Mouse (Mus musculus) left cerebral cortex, adult 18-20 months (tissue): ENCODE measurements around the gene Ccdc103. TPM values are rescaled to one million over a fixed set of nuclear protein-coding genes. Genes with fewer than 3 reads are reported as not detected.

Source experiments
- total RNA-seq, 2 experiments: library from RNA; stranded (reverse); gene quantifications; 2 replicates each; pipeline ENCODE4 v1.2.3; 2021

Gene Ccdc103
- total RNA-seq, 2 experiments from 2014 or later = 1.4 TPM

Other genes starting within 250 kb of the Ccdc103 start
- not detected for gene Meioc, start 217.5 kb upstream of the Ccdc103 start, total RNA-seq
- gene Ccdc43, start 183.4 kb upstream of the Ccdc103 start, total RNA-seq = 10 to 100 TPM; 26.1 to 29.0 TPM
- 100 to 1,000 TPM; 125 to 129 TPM for gene Adam11, start 119.8 kb upstream of the Ccdc103 start, total RNA-seq
- 1 to 10 TPM; 3.2 to 4.8 TPM for gene Gjc1, start 61.5 kb upstream of the Ccdc103 start, total RNA-seq
- 1 to 10 TPM; 2.0 to 7.4 TPM for gene Higd1b, start 45.4 kb upstream of the Ccdc103 start, total RNA-seq
- gene Eftud2, start 219 bp upstream of the Ccdc103 start, total RNA-seq = 100 to 1,000 TPM; 118 to 122 TPM
- gene Fam187a, start 4.0 kb downstream of the Ccdc103 start, total RNA-seq = under 1 TPM in 1 of 2 experiments, not detected in 1; 0.42 TPM
- gene Gfap, start 19.7 kb downstream of the Ccdc103 start, total RNA-seq = 100 to 1,000 TPM; 137 to 174 TPM
- under 1 TPM in 1 of 2 experiments, not detected in 1; 0.46 TPM for gene Kif18b, start 43.9 kb downstream of the Ccdc103 start, total RNA-seq
- gene C1ql1, start 65.5 kb downstream of the Ccdc103 start, total RNA-seq = 10 to 100 TPM; 12.3 to 15.7 TPM
- 100 to 1,000 TPM; 130 to 131 TPM for gene Nmt1, start 147.0 kb downstream of the Ccdc103 start, total RNA-seq
- gene Dcakd, start 147.1 kb downstream of the Ccdc103 start, total RNA-seq = 10 to 100 TPM; 44.4 to 44.6 TPM
- gene Plcd3, start 220.5 kb downstream of the Ccdc103 start, total RNA-seq = 10 to 100 TPM; 20.4 to 21.7 TPM
- gene Acbd4, start 220.5 kb downstream of the Ccdc103 start, total RNA-seq = 10 to 100 TPM; 85.2 to 90.4 TPM
- gene Hexim1, start 235.0 kb downstream of the Ccdc103 start, total RNA-seq = 10 to 100 TPM; 42.6 to 52.8 TPM